Mouse (Mus musculus): ENCODE measurements around the gene Psmb11. TPM values are rescaled to one million over a fixed set of nuclear protein-coding genes. Genes with fewer than 3 reads are reported as not detected.

The Psmb11 gene
- polyA plus RNA-seq, 1 experiment from 2014 or later: not detected

DNA sequence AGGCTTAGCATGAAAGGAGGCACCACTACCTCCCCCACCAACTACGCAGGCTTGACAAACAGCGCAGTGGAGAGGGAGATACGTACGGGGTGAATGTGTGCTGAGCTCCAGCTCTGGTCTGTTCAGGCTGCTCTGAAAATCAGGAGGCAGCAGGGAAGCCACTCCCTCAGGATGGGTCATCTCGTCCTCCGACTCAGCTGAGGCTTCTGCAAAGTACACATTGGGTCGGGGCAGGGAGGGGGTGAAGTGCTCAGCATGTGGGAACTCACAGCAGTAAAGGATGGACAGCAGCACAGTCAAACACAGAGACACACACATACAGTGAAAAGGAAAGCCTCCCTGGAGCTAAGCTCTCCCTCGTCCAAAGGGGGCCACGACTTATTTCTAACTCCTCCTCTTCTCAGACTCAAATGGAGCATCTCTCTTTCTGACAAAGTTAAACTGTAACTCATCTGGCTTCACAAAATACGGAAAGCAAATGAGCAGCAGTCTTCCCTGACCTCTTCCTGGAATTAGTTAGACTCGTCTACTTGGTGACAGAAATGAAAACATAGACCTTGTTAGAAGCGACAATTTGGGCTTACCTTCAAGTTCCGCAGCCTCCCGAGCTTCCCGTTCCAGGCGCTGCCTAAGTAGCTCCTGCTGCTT is 57.5 kb downstream of the Psmb11 start:
- H3K4me3 ChIP-seq (replicated peaks): no peak overlapping the region
- H3K36me3 ChIP-seq: peaks cover 20% of the 10 kb centered on the region; the same call in 1 of the 2 replicates
- no peak for ATAC-seq
- H3K4me2 ChIP-seq (replicated peaks): no peak overlapping the region
- no peak overlapping the region for H3K9ac ChIP-seq
- H3K27ac ChIP-seq: no peak overlapping the region
- H3K27me3 ChIP-seq (replicated peaks): no peaks in the 10 kb centered on the region
- WGBS: 79% methylated on average over 16 of the region's 16 CpGs
- no peaks in the 10 kb centered on the region for H3K9me3 ChIP-seq
- no peaks in the 10 kb centered on the region for H3K4me1 ChIP-seq (replicated peaks)

MicroRNAs within 50 kb of the gene (microRNA counts, 519-probe panel; counts per million panel counts)
- 97.1 counts per million, percentile 29 among the panel's probes with 10 or more counts for microRNA mmu-miR-686

Other genes starting within 250 kb of the Psmb11 start
- gene Slc7a7, start 203.7 kb upstream of the Psmb11 start, polyA plus RNA-seq (2015; fragmentation: Nextera tagmentation; extraction: Ambion mirVana): 51.0 and 56.3 TPM in 2 replicates
- gene Mrpl52, start 194.5 kb upstream of the Psmb11 start, polyA plus RNA-seq (2015; fragmentation: Nextera tagmentation; extraction: Ambion mirVana): 270 and 308 TPM in 2 replicates
- gene Mmp14, start 189.8 kb upstream of the Psmb11 start, polyA plus RNA-seq (2015; fragmentation: Nextera tagmentation; extraction: Ambion mirVana): 110 and 112 TPM in 2 replicates
- 57.2 and 60.6 TPM in 2 replicates for gene Lrp10, start 157.3 kb upstream of the Psmb11 start, polyA plus RNA-seq (2015; fragmentation: Nextera tagmentation; extraction: Ambion mirVana)
- gene Rem2, start 145.3 kb upstream of the Psmb11 start, polyA plus RNA-seq (2015; fragmentation: Nextera tagmentation; extraction: Ambion mirVana): 1.6 and 1.9 TPM in 2 replicates
- gene Prmt5, start 103.9 kb upstream of the Psmb11 start, polyA plus RNA-seq (2015; fragmentation: Nextera tagmentation; extraction: Ambion mirVana): 78.0 and 80.0 TPM in 2 replicates
- 53.9 and 57.2 TPM in 2 replicates for gene Haus4, start 66.8 kb upstream of the Psmb11 start, polyA plus RNA-seq (2015; fragmentation: Nextera tagmentation; extraction: Ambion mirVana)
- gene Ajuba, start 43.9 kb upstream of the Psmb11 start, polyA plus RNA-seq (2015; fragmentation: Nextera tagmentation; extraction: Ambion mirVana): 18.2 and 19.0 TPM in 2 replicates
- gene 4931414P19Rik, start 15.4 kb upstream of the Psmb11 start, polyA plus RNA-seq (2015; fragmentation: Nextera tagmentation; extraction: Ambion mirVana): 6.0 and 8.2 TPM in 2 replicates
- 360 and 408 TPM in 2 replicates for gene Psmb5, start 3.4 kb upstream of the Psmb11 start, polyA plus RNA-seq (2015; fragmentation: Nextera tagmentation; extraction: Ambion mirVana)
- not detected in 2 replicates for gene Gm17606, start 19.5 kb downstream of the Psmb11 start, polyA plus RNA-seq (2015; fragmentation: Nextera tagmentation; extraction: Ambion mirVana)
- gene Cdh24, start 19.9 kb downstream of the Psmb11 start, polyA plus RNA-seq (2015; fragmentation: Nextera tagmentation; extraction: Ambion mirVana): 2.8 and 3.0 TPM in 2 replicates
- 83.7 and 84.8 TPM in 2 replicates for gene 1700123O20Rik, start 64.8 kb downstream of the Psmb11 start, polyA plus RNA-seq (2015; fragmentation: Nextera tagmentation; extraction: Ambion mirVana)
- gene Acin1, start 65.5 kb downstream of the Psmb11 start, polyA plus RNA-seq (2015; fragmentation: Nextera tagmentation; extraction: Ambion mirVana): 105 and 107 TPM in 2 replicates
- gene Gm29776, start 77.4 kb downstream of the Psmb11 start, polyA plus RNA-seq (2015; fragmentation: Nextera tagmentation; extraction: Ambion mirVana): 0.11 and 0.15 TPM in 2 replicates
- 0.19 and 0.21 TPM in 2 replicates for gene Cebpe, start 90.7 kb downstream of the Psmb11 start, polyA plus RNA-seq (2015; fragmentation: Nextera tagmentation; extraction: Ambion mirVana)
- gene Slc7a8, start 160.5 kb downstream of the Psmb11 start, polyA plus RNA-seq (2015; fragmentation: Nextera tagmentation; extraction: Ambion mirVana): 30.9 and 33.0 TPM in 2 replicates
- not detected in 2 replicates for gene Rnf212b, start 192.7 kb downstream of the Psmb11 start, polyA plus RNA-seq (2015; fragmentation: Nextera tagmentation; extraction: Ambion mirVana)
- 6.2 and 6.9 TPM in 2 replicates for gene Homez, start 249.5 kb downstream of the Psmb11 start, polyA plus RNA-seq (2015; fragmentation: Nextera tagmentation; extraction: Ambion mirVana)